Mouse (Mus musculus) brain, embryonic 14.5 days (tissue): ENCODE data around the gene Zfpm1.

Experiments used
- CTCF ChIP-seq: fragments of 200-500 bp; IDR thresholded peaks from 2 replicates; pipeline ENCODE4 v1.5.1; 2012; ENCODE audit warnings: inconsistent platforms, mild to moderate bottlenecking, moderate library complexity, borderline replicate concordance; ENCODE audit not compliant: insufficient read depth, insufficient read length; ENCODE audit errors: extremely low read depth
- POLR2A ChIP-seq: fragments of 200-500 bp; IDR thresholded peaks from 2 replicates; pipeline ENCODE4 v1.6.1; 2012; ENCODE audit warnings: mild to moderate bottlenecking, inconsistent platforms, borderline replicate concordance; ENCODE audit not compliant: poor library complexity, insufficient read depth, insufficient read length, severe bottlenecking; ENCODE audit errors: extremely low read depth

DNA sequence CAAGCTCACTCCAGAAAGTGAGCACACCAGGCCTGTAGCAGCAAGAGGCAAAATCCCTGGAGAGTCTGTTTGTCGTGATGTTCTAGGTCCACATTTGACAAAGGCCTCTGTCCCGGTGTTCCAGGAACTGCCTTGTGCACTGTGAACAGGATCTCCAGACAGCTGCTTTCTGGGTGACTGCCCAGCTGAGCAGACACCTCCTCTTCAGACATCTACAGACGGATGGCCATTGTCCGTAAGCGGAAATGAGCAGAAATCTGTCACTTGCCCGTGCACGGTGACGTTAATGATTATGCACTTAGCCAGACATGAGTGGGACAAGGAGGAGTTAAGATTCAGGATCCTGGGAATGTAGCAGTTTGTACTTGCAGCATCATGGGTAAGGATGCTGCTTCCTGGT lies 72.2 kb downstream of the Zfpm1 start:
- TF ChIP-seq POLR2A (no peak), CTCF (no peak)
